Mouse (Mus musculus): ENCODE measurements at regions not wholly inside any gene's neighbourhood (a gene's known extent, or its start where the extent isn't known, plus 50 kb on each side); places are given as distances from the start of the nearest gene placed in this dataset.

- TF ChIP-seq CTCF (IDR thresholded peaks at IDR 0.05; ENCODE audit: low read depth) (no peak), EP300 (IDR thresholded peaks at IDR 0.05; ENCODE audit: low read depth) (no peak)
Measured at GRCm38 (mm10) chr3:8016945-8017344, 1396.7 kb upstream of the 1700008P02Rik start.
